Mouse (Mus musculus) C2C12 (cell line): ENCODE data around the gene Plce1.

Experiments used
- CEBPB ChIP-seq: IDR thresholded peaks from one replicate; pipeline ENCODE4 v1.6.1; 2011; ENCODE audit warnings: low read depth, mild to moderate bottlenecking, control low read depth, moderate library complexity
- CTCF ChIP-seq: IDR thresholded peaks from one replicate; pipeline ENCODE4 v1.5.1; 2011; ENCODE audit not compliant: control insufficient read depth, insufficient read depth, insufficient read length
- MYOD1 ChIP-seq: IDR thresholded peaks from one replicate; pipeline ENCODE4 v1.6.1; 2011; ENCODE audit warnings: low read depth; ENCODE audit not compliant: control insufficient read depth, insufficient read length

DNA sequence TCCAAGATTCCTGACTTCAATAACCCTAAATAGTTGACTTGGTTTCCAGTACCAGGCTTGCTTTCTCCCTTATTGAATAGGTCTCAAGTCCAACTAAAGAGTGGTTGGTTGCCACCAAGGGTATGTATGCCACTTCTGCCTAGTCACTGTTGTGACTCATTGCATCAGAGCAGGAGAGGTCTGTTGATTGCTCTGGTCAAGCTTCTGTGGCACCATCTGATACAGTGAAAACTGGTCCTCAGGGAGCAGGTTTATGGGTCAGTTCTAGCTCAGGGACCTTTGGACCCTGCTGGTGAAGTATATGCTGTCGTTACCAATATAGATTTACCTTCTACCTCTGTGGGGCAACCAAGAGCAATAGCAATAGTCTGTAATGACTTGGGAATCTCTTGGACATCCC lies 184.5 kb downstream of the Plce1 start:
- TF ChIP-seq CTCF (no peak), MYOD1 (no peak), CEBPB (no peak)
